Mouse (Mus musculus) bone marrow, adult 2 months (tissue): ENCODE data around the gene Btbd6.

Experiments
- CTCF ChIP-seq: fragments of 200-500 bp; IDR thresholded peaks from 2 replicates; pipeline ENCODE4 v1.5.1; 2011; ENCODE audit warnings: low read length, control low read depth; ENCODE audit not compliant: control insufficient read depth, insufficient read depth
- POLR2A ChIP-seq: fragments of 200-500 bp; IDR thresholded peaks from 2 replicates; pipeline ENCODE4 v1.6.1; 2011; ENCODE audit warnings: low read depth, mild to moderate bottlenecking, control low read depth, low read length, borderline replicate concordance; ENCODE audit not compliant: control insufficient read depth

DNA sequence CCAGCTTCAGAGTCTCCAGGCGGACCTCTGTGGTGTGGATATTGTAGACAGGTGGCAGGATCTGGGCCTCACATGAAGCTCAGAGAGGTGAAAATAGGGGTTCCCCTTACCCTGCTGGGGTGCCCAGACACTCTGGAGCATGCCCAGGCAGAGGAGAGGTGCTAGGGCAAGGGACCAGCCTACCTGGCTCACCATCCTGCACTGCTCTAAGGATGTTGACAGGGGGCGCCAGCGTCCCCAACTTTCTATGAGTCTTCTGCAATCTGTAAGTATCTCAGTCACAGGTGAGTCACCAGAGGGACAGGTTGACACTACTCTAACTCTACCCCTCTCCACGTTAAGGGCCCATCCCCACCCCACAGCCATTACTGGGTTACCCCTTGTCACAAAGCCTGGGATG, 29.0 kb upstream of the Btbd6 start:
- TF ChIP-seq CTCF (peak; percentile 41; the same call in 1 of the 2 replicates), POLR2A (no peak)
